Mouse (Mus musculus): Measurements from ENCODE around the gene Rad9a.

The Rad9a gene

GRCm38 (mm10) chr19:4217855-4218254 lies 16.4 kb upstream of the Rad9a start:
- DNase-seq = no peak

- no peak for DNase-seq
Observed at GRCm38 (mm10) chr19:4217140-4217539, 15.7 kb upstream of the Rad9a start.

GRCm38 (mm10) chr19:4216041-4216685 lies 14.7 kb upstream of the Rad9a start:
- no peak for DNase-seq

- no peak for DNase-seq
Observed at GRCm38 (mm10) chr19:4215451-4215840, 14.0 kb upstream of the Rad9a start.

- no peak for DNase-seq
Observed at GRCm38 (mm10) chr19:4214771-4215450, 13.4 kb upstream of the Rad9a start.

GRCm38 (mm10) chr19:4214071-4214770 lies 12.8 kb upstream of the Rad9a start, which contains the start of the genes Clcf1 and AC109138.7:
Gene Clcf1 (plus strand): TSS chr19:4214238.
Gene AC109138.7 (plus strand): TSS chr19:4214357.
- DNase-seq = no peak

GRCm38 (mm10) chr19:4213524-4213974 lies 12.1 kb upstream of the Rad9a start:
- DNase-seq = no peak

GRCm38 (mm10) chr19:4211891-4212588 lies 10.6 kb upstream of the Rad9a start:
- DNase-seq = no peak

- no peak for DNase-seq
Observed at GRCm38 (mm10) chr19:4208563-4208962, 7.1 kb upstream of the Rad9a start.

- DNase-seq = no peak
Observed at GRCm38 (mm10) chr19:4206971-4207370, 5.5 kb upstream of the Rad9a start.

GRCm38 (mm10) chr19:4204889-4205288 lies 3.4 kb upstream of the Rad9a start:
- no peak for DNase-seq

- no peak for DNase-seq
Observed at GRCm38 (mm10) chr19:4203604-4204326, 2.3 kb upstream of the Rad9a start.

GRCm38 (mm10) chr19:4203148-4203547 lies 1.7 kb upstream of the Rad9a start:
- no peak for DNase-seq

GRCm38 (mm10) chr19:4202149-4202548 lies 687 bp upstream of the Rad9a start:
- DNase-seq = no peak

- no peak for DNase-seq
Observed at GRCm38 (mm10) chr19:4197180-4197579, 4.3 kb downstream of the Rad9a start.

- no peak for DNase-seq
Observed at GRCm38 (mm10) chr19:4196548-4196947, 4.9 kb downstream of the Rad9a start.

- no peak for DNase-seq
Observed at GRCm38 (mm10) chr19:4196048-4196447, 5.4 kb downstream of the Rad9a start.

- DNase-seq = no peak
Observed at GRCm38 (mm10) chr19:4194776-4195650, 6.4 kb downstream of the Rad9a start.

- no peak for DNase-seq
Observed at GRCm38 (mm10) chr19:4194021-4194724, 7.3 kb downstream of the Rad9a start.

GRCm38 (mm10) chr19:4193129-4193528 lies 8.3 kb downstream of the Rad9a start:
- DNase-seq = no peak
